Mouse (Mus musculus) heart, adult 2 months (tissue): ENCODE measurements around the gene 1700003F12Rik.

Experiments
- CTCF ChIP-seq: fragments of 200-600 bp; IDR thresholded peaks from 2 replicates; pipeline ENCODE4 v1.8.1; 2022; ENCODE audit warnings: antibody characterized with exemption, mild to moderate bottlenecking, moderate library complexity
- EP300 ChIP-seq: fragments of 200-500 bp; IDR thresholded peaks from 2 replicates; pipeline ENCODE4 v1.6.1; 2011; ENCODE audit warnings: low read depth, low read length, control low read depth; ENCODE audit not compliant: insufficient read depth
- POLR2A ChIP-seq: fragments of 200-500 bp; IDR thresholded peaks from 2 replicates; pipeline ENCODE4 v1.6.1; 2011; ENCODE audit warnings: mild to moderate bottlenecking, low read depth, low read length, control low read depth; ENCODE audit not compliant: insufficient read depth

- TF ChIP-seq POLR2A (no peak), CTCF (peak; percentile 38), EP300 (no peak)
Measured at GRCm38 (mm10) chr2:154541630-154542029, 5.3 kb upstream of the 1700003F12Rik start.
